ENCODE assay signal across 21 mouse cellular contexts in genomic region chr11:106666470-106667107, GRCm38 (mm10). TPM values are rescaled to one million over a fixed set of nuclear protein-coding genes. Genes with fewer than 3 reads are reported as not detected.
DNase-seq lines count a peak whose midpoint lies in the region; ATAC-seq lines count a peak whose summit lies in the region.
"Had no signal": no experiment of that assay in that cellular context is flagged by ENCODE, and none has a peak within 500 bp of the region (broad histone marks: within the 10 kb centered on the region; RNA-seq: fewer than 3 reads in every experiment).

No protein-coding gene starts in this region.

- peak overlapping the region; percentile 31 for H3K27ac ChIP-seq in kidney, embryonic 16.5 days (ENCODE audit: low read length)
- peak overlapping the region; percentile 51; the same call in 1 of the 2 replicates for H3K27ac ChIP-seq in embryonic facial prominence, embryonic 10.5 days (replicated peaks)
- H3K27ac ChIP-seq: hindbrain, embryonic 14.5 days; midbrain, embryonic 15.5 days had no signal

- H3K27me3 ChIP-seq in kidney, embryonic 16.5 days (ENCODE audit: insufficient read depth, low read length): no peaks in the 10 kb centered on the region
- no peaks in the 10 kb centered on the region for H3K27me3 ChIP-seq in embryonic facial prominence, embryonic 10.5 days (replicated peaks; ENCODE audit: low read depth, poor library complexity, severe bottlenecking)
- H3K27me3 ChIP-seq: megakaryocyte, embryonic 14.5 days; midbrain, embryonic 15.5 days had no signal

- H3K4me2 ChIP-seq in kidney, embryonic 16.5 days (replicated peaks; ENCODE audit: low read depth, low read length): no peak overlapping the region
- H3K4me2 ChIP-seq: hindbrain, embryonic 14.5 days; liver, embryonic 11.5 days; midbrain, embryonic 15.5 days had no signal

- H3K36me3 ChIP-seq in kidney, embryonic 16.5 days (ENCODE audit: insufficient read depth, low read length): no peaks in the 10 kb centered on the region
- no peaks in the 10 kb centered on the region for H3K36me3 ChIP-seq in embryonic facial prominence, embryonic 10.5 days (replicated peaks)
- H3K36me3 ChIP-seq: midbrain, embryonic 15.5 days had no signal

- peak; percentile 37 for DNase-seq in CD4-positive, CD25-positive, alpha-beta regulatory T cell, adult 2 months (ENCODE audit: low read depth, low spot score)
- no peak for DNase-seq in kidney, adult 8-10 months
- DNase-seq in A20 (ENCODE audit: low read depth, low spot score): peak; percentile 55
- no peak for DNase-seq in embryonic facial prominence, embryonic 10.5 days (ENCODE audit: low spot score)
- DNase-seq in right cerebral cortex, postnatal 14 days: no peak
- no peak for DNase-seq in testis, postnatal 10 days (ENCODE audit: low spot score)
- DNase-seq: adrenal gland, adult 2 months; cerebellum, adult 11-12 months; cerebellum, postnatal 25 days; kidney, adult 18-20 months; kidney, postnatal 4 days; lung, adult 2 months; right cerebral cortex, adult 18-20 months; spleen, adult 18-20 months had no signal

- no peak overlapping the region for H3K4me3 ChIP-seq in kidney, embryonic 16.5 days (ENCODE audit: low read length)
- H3K4me3 ChIP-seq in embryonic facial prominence, embryonic 10.5 days: no peak overlapping the region
- H3K4me3 ChIP-seq: megakaryocyte, embryonic 14.5 days; midbrain, embryonic 15.5 days had no signal

- no peak for ATAC-seq in CD4-positive, CD25-positive, alpha-beta regulatory T cell, adult 4 months
- ATAC-seq in kidney, embryonic 16.5 days (ENCODE audit: low FRiP score, low TSS enrichment): no peak
- ATAC-seq: forebrain, embryonic 14.5 days; midbrain, embryonic 15.5 days had no signal

- peaks cover 5% of the 10 kb centered on the region; the same call in 1 of the 2 replicates for H3K4me1 ChIP-seq in kidney, embryonic 16.5 days (ENCODE audit: insufficient read depth, low read length)
- peaks cover 40% of the 10 kb centered on the region for H3K4me1 ChIP-seq in embryonic facial prominence, embryonic 10.5 days

- 85% methylated on average over 14 of the region's 14 CpGs for WGBS in kidney, embryonic 16.5 days
- 88% methylated on average over 14 of the region's 14 CpGs for WGBS in embryonic facial prominence, embryonic 10.5 days

- no peak overlapping the region for H3K9ac ChIP-seq in kidney, embryonic 16.5 days (replicated peaks; ENCODE audit: low read length)
- H3K9ac ChIP-seq: hindbrain, embryonic 14.5 days; midbrain, embryonic 15.5 days had no signal

- no peaks in the 10 kb centered on the region for H3K9me3 ChIP-seq in kidney, embryonic 16.5 days (ENCODE audit: low read length)
- no peaks in the 10 kb centered on the region for H3K9me3 ChIP-seq in embryonic facial prominence, embryonic 10.5 days
- H3K9me3 ChIP-seq: megakaryocyte, embryonic 14.5 days; midbrain, embryonic 15.5 days had no signal

RNA-seq across cellular contexts. Expression of gene Tex2, which starts 53.4 kb away (rescaled TPM):
- polyA plus RNA-seq in CD4-positive, CD25-positive, alpha-beta regulatory T cell, adult 4 months (2017; shearing (Covaris generic)): 10 to 100 TPM; 27.1 to 28.7 TPM
- 9.6 and 10.3 TPM in 2 replicates for polyA plus RNA-seq in kidney, embryonic 16.5 days (2015; fragmentation: Nextera tagmentation; extraction: Ambion mirVana)
- polyA plus RNA-seq in embryonic facial prominence, embryonic 10.5 days (2016; fragmentation: Nextera tagmentation; extraction: Ambion mirVana): 6.8 and 7.5 TPM in 2 replicates

Comparison
In these comparisons a context has a peak if more than half of its experiments do, and no peak if none do; other contexts are left out.
1. DNase-seq: peak in CD4-positive, CD25-positive, alpha-beta regulatory T cell, adult 2 months (single experiment) and A20 (single experiment); none in kidney, adult 8-10 months (0 of 2), embryonic facial prominence, embryonic 10.5 days (single experiment), right cerebral cortex, postnatal 14 days (single experiment) and testis, postnatal 10 days (single experiment).